Mouse (Mus musculus): ENCODE measurements at regions not wholly inside any gene's neighbourhood (a gene's known extent, or its start where the extent isn't known, plus 50 kb on each side); places are given as distances from the start of the nearest gene placed in this dataset.

GRCm38 (mm10) chr12:31130434-31130833, 56.8 kb downstream of the Fam110c start:
- DNase-seq = no peak

GRCm38 (mm10) chr12:31134465-31134992, 60.9 kb downstream of the Fam110c start:
- DNase-seq = no peak

- no peak for DNase-seq
These were observed 62.7 kb downstream of the Fam110c start for GRCm38 (mm10) chr12:31136364-31136763.

- no peak for DNase-seq
These were observed 63.2 kb downstream of the Fam110c start for GRCm38 (mm10) chr12:31136911-31137310.

- no peak for DNase-seq
These were observed 63.8 kb downstream of the Fam110c start for GRCm38 (mm10) chr12:31137431-31137830.

- DNase-seq = no peak
These were observed 66.2 kb downstream of the Fam110c start for GRCm38 (mm10) chr12:31139853-31140252.

- DNase-seq = no peak
These were observed 69.6 kb downstream of the Fam110c start for GRCm38 (mm10) chr12:31143266-31143665.

- DNase-seq = peak; percentile 19 to 32
These were observed 71.5 kb downstream of the Fam110c start for GRCm38 (mm10) chr12:31145032-31145781.

- DNase-seq = peak; percentile 51 to 54
These were observed 75.0 kb downstream of the Fam110c start for GRCm38 (mm10) chr12:31148417-31149356.

GRCm38 (mm10) chr12:31153720-31154119, 80.1 kb downstream of the Fam110c start:
- no peak for DNase-seq

GRCm38 (mm10) chr12:31154608-31155011, 80.9 kb downstream of the Fam110c start:
- no peak for DNase-seq

- DNase-seq = peak; percentile 38 to 39
These were observed 82.6 kb downstream of the Fam110c start for GRCm38 (mm10) chr12:31156154-31156720.

- DNase-seq = no peak
These were observed 83.1 kb upstream of the Gm6993 start for GRCm38 (mm10) chr12:31157453-31157852.

GRCm38 (mm10) chr12:31157890-31158289, 82.7 kb upstream of the Gm6993 start:
- DNase-seq = no peak

- no peak for DNase-seq
These were observed 81.7 kb upstream of the Gm6993 start for GRCm38 (mm10) chr12:31158885-31159284.

GRCm38 (mm10) chr12:31159378-31159777, 81.2 kb upstream of the Gm6993 start:
- no peak for DNase-seq

GRCm38 (mm10) chr12:31168221-31168890, 72.2 kb upstream of the Gm6993 start:
- DNase-seq = peak; percentile 40 to 52

GRCm38 (mm10) chr12:31170111-31170510, 70.5 kb upstream of the Gm6993 start:
- DNase-seq = no peak

- no peak for DNase-seq
These were observed 69.9 kb upstream of the Gm6993 start for GRCm38 (mm10) chr12:31170546-31171160.

- DNase-seq = no peak
These were observed 68.6 kb upstream of the Gm6993 start for GRCm38 (mm10) chr12:31171992-31172391.

GRCm38 (mm10) chr12:31172451-31173318, 67.9 kb upstream of the Gm6993 start:
- DNase-seq = peak in 1 of 2 experiments; percentile 35

Data from kidney, postnatal 36 days (tissue).